Mouse (Mus musculus): ENCODE measurements around the gene Ska3. TPM values are rescaled to one million over a fixed set of nuclear protein-coding genes. Genes with fewer than 3 reads are reported as not detected.
A peak's percentile ranks its signal among the peaks of the same experiment; 100 is the strongest.
"Not testable (repeated sequence)": the region's sequence is repeated elsewhere in the genome, so short reads cannot be mapped to it uniquely, and the experiment has no call there.

Gene Ska3
- 30.2 and 32.5 TPM in 2 replicates for polyA plus RNA-seq (2014; fragmentation: Nextera tagmentation; extraction: Ambion mirVana)

DNA sequence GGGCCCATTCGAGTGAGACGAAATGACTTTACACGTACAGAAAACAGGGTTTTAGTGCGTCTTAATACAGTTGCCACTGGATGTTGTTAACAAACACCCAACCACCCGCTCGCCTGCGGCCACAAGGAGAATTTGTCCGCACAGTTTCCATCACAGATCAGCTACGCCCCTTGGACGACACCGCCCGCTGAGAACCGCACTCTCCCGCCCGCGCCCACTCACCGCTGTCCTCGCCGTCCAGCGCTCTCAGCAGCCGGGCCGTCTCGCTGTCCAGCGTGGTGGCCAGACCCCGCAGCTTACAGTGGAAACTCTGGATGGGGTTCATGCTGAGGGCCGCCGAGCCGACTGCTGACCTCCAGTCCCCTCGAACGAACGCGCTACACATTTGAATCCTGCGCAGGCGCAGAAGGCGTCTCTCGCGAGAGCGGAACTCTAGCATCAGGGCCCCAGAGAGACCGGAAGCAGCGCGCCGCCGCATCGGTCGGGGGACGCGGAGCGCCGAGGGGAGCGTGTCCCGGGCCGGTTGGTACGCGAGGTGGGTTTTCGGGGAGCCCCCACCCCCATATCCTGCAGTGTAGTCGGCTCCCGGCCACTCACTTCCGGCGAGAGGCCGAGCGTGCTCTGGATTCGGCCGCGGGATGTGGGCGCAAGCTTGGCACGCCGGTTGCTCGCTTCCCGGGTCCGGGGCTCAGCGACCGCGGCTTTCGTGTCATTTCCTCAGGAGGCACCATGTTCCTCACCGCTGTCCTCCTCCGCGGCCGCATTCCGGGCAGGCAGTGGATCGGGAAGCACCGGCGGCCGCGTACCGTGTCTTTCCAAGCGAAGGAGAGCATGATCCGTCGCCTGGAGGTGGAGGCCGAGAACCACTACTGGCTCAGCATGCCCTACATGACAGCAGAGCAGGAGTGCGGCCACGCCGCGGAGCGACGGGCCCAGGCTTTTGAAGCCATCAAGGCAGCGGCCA is at the start of gene Ska3, which contains the start of gene Mrpl57:
Ska3 (minus strand) TSS at position 398 of the 964 bp plus-strand sequence.
Mrpl57 (plus strand) TSS at position 447 of the 964 bp plus-strand sequence.
- peak within 1 kb of the TSS; percentile 91 for H3K4me3 ChIP-seq (ENCODE audit: low read depth, low read length)
- ATAC-seq (replicated peaks; ENCODE audit: low FRiP score, low TSS enrichment, low read depth) (peak; percentile 96), DNase-seq (ENCODE audit: low spot score) (peak; percentile 97)
- peak within 1 kb of the TSS; percentile 75 for H3K9ac ChIP-seq (ENCODE audit: low read length)
- peak within 1 kb of the TSS; percentile 83 for H3K27ac ChIP-seq (ENCODE audit: low read depth)
- H3K9me3 ChIP-seq (ENCODE audit: control insufficient read depth, low read length), result no peaks in the 10 kb centered on the region
- peaks cover 16% of the 10 kb centered on the region for H3K4me1 ChIP-seq (replicated peaks; ENCODE audit: control insufficient read depth, insufficient read depth, low read length)
- peaks cover 24% of the 10 kb centered on the region for H3K36me3 ChIP-seq (ENCODE audit: control insufficient read depth, insufficient read depth, low read length)
- H3K27me3 ChIP-seq (replicated peaks; ENCODE audit: control insufficient read depth, insufficient read depth, low read length), result no peaks in the 10 kb centered on the region
- WGBS, result under 1% methylated on average over 96 of the region's 96 CpGs
- H3K4me2 ChIP-seq (ENCODE audit: low read length), result peak within 1 kb of the TSS; percentile 81

DNA sequence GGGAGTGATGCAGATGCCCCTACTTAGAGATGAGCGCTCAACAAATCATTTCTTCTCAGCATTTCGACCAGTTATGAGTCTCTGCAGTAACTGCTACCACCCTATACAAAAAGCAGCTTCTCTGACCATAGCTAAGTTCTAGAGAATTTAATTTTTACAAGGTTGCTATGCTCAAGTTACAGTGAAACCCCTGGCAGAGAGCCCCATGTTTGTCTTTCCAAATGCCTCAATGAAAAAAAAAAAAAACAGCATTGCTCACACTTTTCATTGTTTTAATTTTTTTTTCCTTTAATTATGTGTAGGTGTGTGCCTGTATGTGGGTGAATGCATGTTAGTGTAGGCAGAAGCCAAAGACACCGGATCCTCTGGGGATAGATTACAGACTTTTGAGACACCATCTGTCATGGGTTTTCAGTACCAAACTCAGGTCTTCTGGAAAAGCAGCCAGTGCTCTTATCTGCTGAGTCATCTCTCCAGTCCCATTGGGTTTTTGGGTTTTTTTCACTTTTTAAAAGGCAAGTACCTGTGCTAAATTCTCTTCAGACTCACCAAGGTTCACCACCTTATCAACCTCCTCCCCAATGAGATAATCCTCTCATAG is 40.8 kb upstream of the Ska3 start:
- peaks cover 41% of the 10 kb centered on the region for H3K36me3 ChIP-seq (ENCODE audit: control insufficient read depth, insufficient read depth, low read length)
- H3K27me3 ChIP-seq (replicated peaks; ENCODE audit: control insufficient read depth, insufficient read depth, low read length), result no peaks in the 10 kb centered on the region

DNA sequence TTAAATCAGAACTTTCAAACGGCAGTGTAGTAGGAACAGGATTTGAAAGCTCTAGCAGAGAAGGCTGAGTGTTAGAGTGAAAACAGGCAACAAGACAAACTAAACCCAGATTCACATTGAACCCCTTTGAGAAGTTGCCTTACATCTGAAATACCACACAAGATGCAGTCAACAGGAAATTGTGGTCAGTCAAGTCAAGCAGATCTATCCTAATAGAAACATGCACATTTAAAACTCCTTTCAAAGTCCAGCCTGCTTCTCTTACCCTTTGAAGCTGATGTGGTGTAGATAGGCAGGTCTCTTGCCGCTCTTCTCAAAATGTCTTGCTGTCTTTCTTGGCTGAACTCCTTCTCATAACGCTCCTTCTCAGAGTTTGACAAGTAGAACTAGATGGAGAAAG is 39.3 kb upstream of the Ska3 start:
- H3K36me3 ChIP-seq (ENCODE audit: control insufficient read depth, insufficient read depth, low read length), result peaks cover 43% of the 10 kb centered on the region
- WGBS, result 90% methylated on average over 3 of the region's 3 CpGs
- no peak for DNase-seq (ENCODE audit: low spot score)

More for the DNA sequence above, 40.8 kb upstream of the Ska3 start:
- Histone ChIP-seq H3K4me3 (ENCODE audit: low read depth, low read length) (no peak overlapping the region), H3K9ac (ENCODE audit: low read length) (no peak overlapping the region), H3K9me3 (ENCODE audit: control insufficient read depth, low read length) (no peaks in the 10 kb centered on the region), H3K27ac (ENCODE audit: low read depth) (no peak overlapping the region), H3K4me2 (ENCODE audit: low read length) (no peak overlapping the region), H3K4me1 (replicated peaks; ENCODE audit: control insufficient read depth, insufficient read depth, low read length) (no peaks in the 10 kb centered on the region)
- DNase-seq (ENCODE audit: low spot score), result no peak
- ATAC-seq (replicated peaks; ENCODE audit: low FRiP score, low TSS enrichment, low read depth), result no peak
- WGBS, result 91% methylated on average over 3 of the region's 3 CpGs

DNA sequence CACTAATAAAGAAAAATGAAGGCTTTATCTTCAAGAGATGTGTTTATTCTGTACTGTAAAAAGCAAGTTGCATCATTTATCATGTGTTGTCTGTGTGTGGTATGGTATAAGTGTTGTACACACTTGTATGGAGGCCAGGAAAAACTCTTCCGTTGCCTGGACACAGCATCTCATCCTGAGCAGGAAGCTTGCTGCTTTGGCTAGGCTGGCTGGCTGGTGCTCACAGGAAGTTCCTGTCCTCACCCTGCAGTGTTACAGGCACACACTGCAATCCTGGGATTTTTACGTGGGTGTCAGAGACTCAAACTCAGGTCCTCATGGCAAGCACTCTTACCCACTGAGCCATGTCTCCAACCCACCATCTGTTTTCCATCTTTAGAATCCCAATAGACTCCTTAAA is 37.1 kb upstream of the Ska3 start:
- no peak overlapping the region for H3K9ac ChIP-seq (ENCODE audit: low read length)
- no peak overlapping the region for H3K27ac ChIP-seq (ENCODE audit: low read depth)
- DNase-seq (ENCODE audit: low spot score) (no peak), ATAC-seq (replicated peaks; ENCODE audit: low FRiP score, low TSS enrichment, low read depth) (no peak)
- no peaks in the 10 kb centered on the region for H3K9me3 ChIP-seq (ENCODE audit: control insufficient read depth, low read length)
- no peak overlapping the region for H3K4me3 ChIP-seq (ENCODE audit: low read depth, low read length)
- H3K36me3 ChIP-seq (ENCODE audit: control insufficient read depth, insufficient read depth, low read length), result peaks cover 51% of the 10 kb centered on the region
- no peaks in the 10 kb centered on the region for H3K4me1 ChIP-seq (replicated peaks; ENCODE audit: control insufficient read depth, insufficient read depth, low read length)
- H3K27me3 ChIP-seq (replicated peaks; ENCODE audit: control insufficient read depth, insufficient read depth, low read length), result no peaks in the 10 kb centered on the region
- whole genome bisulfite sequencing, result 78% methylated on average over 2 of the region's 2 CpGs
- no peak overlapping the region for H3K4me2 ChIP-seq (ENCODE audit: low read length)

More for the DNA sequence above, 39.3 kb upstream of the Ska3 start:
- Histone ChIP-seq H3K9me3 (ENCODE audit: control insufficient read depth, low read length) (no peaks in the 10 kb centered on the region), H3K9ac (ENCODE audit: low read length) (no peak overlapping the region), H3K27me3 (replicated peaks; ENCODE audit: control insufficient read depth, insufficient read depth, low read length) (no peaks in the 10 kb centered on the region), H3K4me2 (ENCODE audit: low read length) (no peak overlapping the region), H3K4me3 (ENCODE audit: low read depth, low read length) (no peak overlapping the region), H3K4me1 (replicated peaks; ENCODE audit: control insufficient read depth, insufficient read depth, low read length) (no peaks in the 10 kb centered on the region), H3K27ac (ENCODE audit: low read depth) (no peak overlapping the region)
- no peak for ATAC-seq (replicated peaks; ENCODE audit: low FRiP score, low TSS enrichment, low read depth)

DNA sequence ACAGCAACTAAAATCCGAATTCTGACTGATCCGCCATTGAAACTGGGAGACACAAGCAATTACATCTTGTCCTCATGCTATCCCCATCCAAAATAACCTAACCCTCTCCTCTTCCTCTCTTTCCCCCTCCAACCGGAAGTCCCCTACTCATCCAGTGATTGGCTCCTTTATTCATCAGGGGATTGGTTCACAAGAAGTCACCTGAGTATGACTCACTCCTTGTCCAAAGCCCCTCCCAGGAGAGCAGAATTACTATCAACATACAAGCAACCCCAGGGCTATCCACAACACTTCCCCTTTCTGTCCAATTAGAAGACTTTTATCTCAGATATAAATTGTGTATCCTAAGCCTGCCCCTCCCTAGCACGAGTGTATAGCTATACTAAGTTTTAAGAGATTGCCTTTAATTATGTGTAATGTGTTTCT is 36.0 kb upstream of the Ska3 start:
- Histone ChIP-seq H3K9me3 (ENCODE audit: control insufficient read depth, low read length) (no peaks in the 10 kb centered on the region), H3K27me3 (replicated peaks; ENCODE audit: control insufficient read depth, insufficient read depth, low read length) (no peaks in the 10 kb centered on the region)

DNA sequence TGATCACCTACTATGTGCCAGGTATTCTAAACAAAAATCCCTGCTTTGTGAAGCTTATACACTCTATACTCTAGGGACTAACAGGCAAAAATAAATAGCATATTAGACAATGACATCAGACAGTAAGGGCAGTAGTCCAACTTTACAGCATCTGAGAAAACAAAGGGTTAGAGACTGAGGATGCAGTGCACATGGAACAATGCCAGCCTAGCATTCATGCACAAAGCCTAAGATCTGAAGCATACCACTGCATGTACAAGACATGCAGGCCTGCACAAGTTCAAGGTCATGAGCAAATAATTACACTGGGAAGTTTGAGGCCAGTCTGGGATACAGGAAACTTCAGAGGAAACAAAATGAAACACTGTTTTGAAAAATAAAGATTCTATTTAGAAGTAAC is 33.5 kb upstream of the Ska3 start:
- DNase-seq (ENCODE audit: low spot score) (no peak), ATAC-seq (replicated peaks; ENCODE audit: low FRiP score, low TSS enrichment, low read depth) (no peak)
- H3K4me2 ChIP-seq (ENCODE audit: low read length), result no peak overlapping the region
- no peaks in the 10 kb centered on the region for H3K27me3 ChIP-seq (replicated peaks; ENCODE audit: control insufficient read depth, insufficient read depth, low read length)
- H3K27ac ChIP-seq (ENCODE audit: low read depth), result no peak overlapping the region
- H3K4me1 ChIP-seq (replicated peaks; ENCODE audit: control insufficient read depth, insufficient read depth, low read length), result no peaks in the 10 kb centered on the region
- no peak overlapping the region for H3K4me3 ChIP-seq (ENCODE audit: low read depth, low read length)
- H3K36me3 ChIP-seq (ENCODE audit: control insufficient read depth, insufficient read depth, low read length), result peaks cover 43% of the 10 kb centered on the region
- no peaks in the 10 kb centered on the region for H3K9me3 ChIP-seq (ENCODE audit: control insufficient read depth, low read length)
- no peak overlapping the region for H3K9ac ChIP-seq (ENCODE audit: low read length)

More for the DNA sequence above, 36.0 kb upstream of the Ska3 start:
- no peak overlapping the region for H3K9ac ChIP-seq (ENCODE audit: low read length)
- H3K27ac ChIP-seq (ENCODE audit: low read depth), result no peak overlapping the region
- H3K4me1 ChIP-seq (replicated peaks; ENCODE audit: control insufficient read depth, insufficient read depth, low read length), result no peaks in the 10 kb centered on the region
- DNase-seq (ENCODE audit: low spot score) (no peak), ATAC-seq (replicated peaks; ENCODE audit: low FRiP score, low TSS enrichment, low read depth) (no peak)
- H3K36me3 ChIP-seq (ENCODE audit: control insufficient read depth, insufficient read depth, low read length), result peaks cover 54% of the 10 kb centered on the region
- no peak overlapping the region for H3K4me2 ChIP-seq (ENCODE audit: low read length)
- H3K4me3 ChIP-seq (ENCODE audit: low read depth, low read length), result no peak overlapping the region
- 82% methylated on average over 4 of the region's 4 CpGs for WGBS

DNA sequence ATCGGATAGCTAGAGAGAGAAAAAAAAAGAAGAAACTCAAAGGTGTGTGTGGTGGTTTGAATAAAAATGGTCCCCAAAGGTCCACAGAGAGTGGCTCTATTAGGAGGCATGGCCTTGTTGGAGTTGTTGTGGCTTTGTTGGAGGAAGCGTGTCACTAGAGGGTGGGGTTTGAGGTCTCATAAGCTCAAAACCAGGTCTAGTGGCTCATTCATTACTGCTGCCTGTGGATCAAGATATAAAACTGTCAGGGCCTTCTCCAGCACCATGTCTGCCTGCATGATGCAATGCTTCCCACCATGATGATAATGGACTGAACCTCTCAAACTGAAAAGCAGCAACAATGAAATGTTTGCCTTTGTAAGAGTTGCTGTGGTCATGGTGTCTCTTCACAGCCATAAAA is 32.6 kb upstream of the Ska3 start:
- 91% methylated on average over 2 of the region's 2 CpGs for WGBS
- Histone ChIP-seq H3K4me1 (replicated peaks; ENCODE audit: control insufficient read depth, insufficient read depth, low read length) (no peaks in the 10 kb centered on the region), H3K9me3 (ENCODE audit: control insufficient read depth, low read length) (no peaks in the 10 kb centered on the region), H3K27me3 (replicated peaks; ENCODE audit: control insufficient read depth, insufficient read depth, low read length) (no peaks in the 10 kb centered on the region), H3K4me3 (ENCODE audit: low read depth, low read length) (no peak overlapping the region), H3K9ac (ENCODE audit: low read length) (no peak overlapping the region), H3K36me3 (ENCODE audit: control insufficient read depth, insufficient read depth, low read length) (peaks cover 34% of the 10 kb centered on the region), H3K27ac (ENCODE audit: low read depth) (no peak overlapping the region), H3K4me2 (ENCODE audit: low read length) (no peak overlapping the region)
- no peak for DNase-seq (ENCODE audit: low spot score)
- ATAC-seq (replicated peaks; ENCODE audit: low FRiP score, low TSS enrichment, low read depth), result no peak

DNA sequence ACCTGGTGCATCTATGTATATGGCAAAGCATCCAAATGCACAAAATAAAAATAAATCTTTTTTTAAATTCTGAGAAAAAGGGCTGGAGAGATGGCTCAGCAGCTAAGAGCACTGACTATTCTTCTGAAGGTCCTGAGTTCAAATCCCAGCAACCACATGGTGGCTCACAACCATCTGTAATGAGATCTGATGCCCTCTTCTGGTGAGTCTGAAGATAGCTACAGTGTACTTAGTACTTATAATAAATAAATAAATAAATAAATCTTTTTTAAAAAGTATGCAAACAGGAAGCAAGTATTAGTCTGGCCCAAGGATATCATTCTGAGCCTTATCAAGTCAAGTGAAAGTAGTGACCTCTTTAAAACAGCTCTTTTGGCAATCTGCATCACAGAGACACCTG is 30.1 kb upstream of the Ska3 start:
- not testable (repeated sequence) for H3K4me3 ChIP-seq (ENCODE audit: low read depth, low read length); H3K4me1 ChIP-seq (replicated peaks; ENCODE audit: control insufficient read depth, insufficient read depth, low read length)
- H3K36me3 ChIP-seq (ENCODE audit: control insufficient read depth, insufficient read depth, low read length), result peaks cover 30% of the 10 kb centered on the region

More for the DNA sequence above, 30.1 kb upstream of the Ska3 start:
- not testable (repeated sequence) for H3K9me3 ChIP-seq (ENCODE audit: control insufficient read depth, low read length); H3K27me3 ChIP-seq (replicated peaks; ENCODE audit: control insufficient read depth, insufficient read depth, low read length); ATAC-seq (replicated peaks; ENCODE audit: low FRiP score, low TSS enrichment, low read depth); H3K4me2 ChIP-seq (ENCODE audit: low read length); H3K9ac ChIP-seq (ENCODE audit: low read length); DNase-seq (ENCODE audit: low spot score); H3K27ac ChIP-seq (ENCODE audit: low read depth)
